Mouse (Mus musculus): ENCODE data around the gene Man1c1. TPM values are rescaled to one million over a fixed set of nuclear protein-coding genes. Genes with fewer than 3 reads are reported as not detected.

The Man1c1 gene
- total and polyA plus RNA-seq, 3 experiments, result 0.04 to 0.44 (median 0.20) TPM

- no peak for DNase-seq (ENCODE audit: extremely low read depth)
- in situ Hi-C loops (cut with MboI; ENCODE audit: low pct_ligation_motif_present, low pct_unique_long_range_greater_than_20kb, low sequenced_read_pairs), result no loop called here
- H3K27me3 ChIP-seq (replicated peaks), result no peaks in the 10 kb centered on the region
- no peaks in the 10 kb centered on the region for H3K9me3 ChIP-seq (replicated peaks; ENCODE audit: low read length)
- H3K9ac ChIP-seq (ENCODE audit: insufficient read depth, low read depth), result no peak overlapping the region
- dilution Hi-C loops (cut with MboI; ENCODE audit: extremely low pct_ligation_motif_present, extremely low pct_unique_long_range_greater_than_20kb, low sequenced_read_pairs), result no loop called here
- H3K4me2 ChIP-seq (ENCODE audit: insufficient read depth, low read depth, poor library complexity, severe bottlenecking), result no peak overlapping the region
- TF ChIP-seq USF1 (IDR thresholded peaks at IDR 0.05; ENCODE audit: low read depth, low read length), result no peak
- no peak overlapping the region for H3K4me3 ChIP-seq (replicated peaks in 1 of 3; ENCODE audit: low read depth in 2 of 3, low read length in 2 of 3, poor library complexity in 1 of 3)
- H3K36me3 ChIP-seq (replicated peaks in 1 of 2; ENCODE audit: control insufficient read depth in 1 of 2, insufficient read depth in 1 of 2, low read length in 1 of 2), result no peaks in the 10 kb centered on the region
- H3K4me1 ChIP-seq (ENCODE audit: control insufficient read depth in 1 of 2, insufficient read depth in 2 of 2), result peaks cover 10 to 62% of the 10 kb centered on the region in 2 experiments
- no peaks in the 10 kb centered on the region for H3K79me2 ChIP-seq (replicated peaks; ENCODE audit: control insufficient read depth, extremely low read depth, insufficient read depth, poor library complexity, severe bottlenecking)
- H3K27ac ChIP-seq (ENCODE audit: insufficient read depth, low read depth), result no peak overlapping the region
Measured at GRCm38 (mm10) chr4:134588951-134589350, 115.1 kb downstream of the Man1c1 start.

GRCm38 (mm10) chr4:134588287-134588686 is 115.8 kb downstream of the Man1c1 start:
- no peaks in the 10 kb centered on the region for H3K27me3 ChIP-seq (replicated peaks)
- no peak overlapping the region for H3K4me2 ChIP-seq (ENCODE audit: insufficient read depth, low read depth, poor library complexity, severe bottlenecking)
- dilution Hi-C loops (cut with MboI; ENCODE audit: extremely low pct_ligation_motif_present, extremely low pct_unique_long_range_greater_than_20kb, low sequenced_read_pairs) (no loop called here), in situ Hi-C loops (cut with MboI; ENCODE audit: low pct_ligation_motif_present, low pct_unique_long_range_greater_than_20kb, low sequenced_read_pairs) (no loop called here)
- no peak overlapping the region for H3K27ac ChIP-seq (ENCODE audit: insufficient read depth, low read depth)
- TF ChIP-seq UBTF (IDR thresholded peaks at IDR 0.05; ENCODE audit: low read depth, low read length) (0 out of 2 replicates have a peak, but pooled peaks have one; percentile 30), IRF4 (IDR thresholded peaks at IDR 0.05; ENCODE audit: low read depth, low read length) (0 out of 2 replicates have a peak, but pooled peaks have one; percentile 4), TCF12 (IDR thresholded peaks at IDR 0.05; ENCODE audit: low read depth, low read length) (0 out of 2 replicates have a peak, but pooled peaks have one; percentile 23), CTCF (conservative IDR thresholded peaks at IDR 0.05 in 1 of 2, IDR thresholded peaks at IDR 0.05 in 1 of 2; ENCODE audit: low read depth in 2 of 2, low read length in 2 of 2) (no peak), MXI1 (IDR thresholded peaks at IDR 0.05; ENCODE audit: low read depth, low read length) (peak; percentile 13; the same call in 1 of the 2 replicates), MAX (IDR thresholded peaks at IDR 0.05; ENCODE audit: low read length) (peak; percentile 65)
- no peak overlapping the region for H3K4me3 ChIP-seq (replicated peaks in 1 of 3; ENCODE audit: low read depth in 2 of 3, low read length in 2 of 3, poor library complexity in 1 of 3)
- H3K4me1 ChIP-seq (ENCODE audit: control insufficient read depth in 1 of 2, insufficient read depth in 2 of 2), result peaks cover 10 to 68% of the 10 kb centered on the region in 2 experiments
- H3K79me2 ChIP-seq (replicated peaks; ENCODE audit: control insufficient read depth, extremely low read depth, insufficient read depth, poor library complexity, severe bottlenecking), result no peaks in the 10 kb centered on the region
- H3K36me3 ChIP-seq (replicated peaks in 1 of 2; ENCODE audit: control insufficient read depth in 1 of 2, insufficient read depth in 1 of 2, low read length in 1 of 2), result no peaks in the 10 kb centered on the region
- no peak overlapping the region for H3K9ac ChIP-seq (ENCODE audit: insufficient read depth, low read depth)
- peak; percentile 80 for DNase-seq (ENCODE audit: extremely low read depth)
- H3K9me3 ChIP-seq (replicated peaks; ENCODE audit: low read length), result no peaks in the 10 kb centered on the region

GRCm38 (mm10) chr4:134587636-134588197 is 116.4 kb downstream of the Man1c1 start:
- in situ Hi-C loops (cut with MboI; ENCODE audit: low pct_ligation_motif_present, low pct_unique_long_range_greater_than_20kb, low sequenced_read_pairs), result no loop called here

More at GRCm38 (mm10) chr4:134587636-134588197, 116.4 kb downstream of the Man1c1 start:
- DNase-seq (ENCODE audit: extremely low read depth), result no peak
- Histone ChIP-seq H3K4me1 (ENCODE audit: control insufficient read depth in 1 of 2, insufficient read depth in 2 of 2) (peaks cover 10 to 67% of the 10 kb centered on the region in 2 experiments), H3K4me3 (replicated peaks in 1 of 3; ENCODE audit: low read depth in 2 of 3, low read length in 2 of 3, poor library complexity in 1 of 3) (no peak overlapping the region), H3K4me2 (ENCODE audit: insufficient read depth, low read depth, poor library complexity, severe bottlenecking) (no peak overlapping the region), H3K27me3 (replicated peaks) (no peaks in the 10 kb centered on the region), H3K9me3 (replicated peaks; ENCODE audit: low read length) (no peaks in the 10 kb centered on the region), H3K79me2 (replicated peaks; ENCODE audit: control insufficient read depth, extremely low read depth, insufficient read depth, poor library complexity, severe bottlenecking) (no peaks in the 10 kb centered on the region), H3K9ac (ENCODE audit: insufficient read depth, low read depth) (no peak overlapping the region), H3K36me3 (replicated peaks in 1 of 2; ENCODE audit: control insufficient read depth in 1 of 2, insufficient read depth in 1 of 2, low read length in 1 of 2) (no peaks in the 10 kb centered on the region), H3K27ac (ENCODE audit: insufficient read depth, low read depth) (no peak overlapping the region)
- dilution Hi-C loops (cut with MboI; ENCODE audit: extremely low pct_ligation_motif_present, extremely low pct_unique_long_range_greater_than_20kb, low sequenced_read_pairs), result no loop called here
- TF ChIP-seq MAFK (IDR thresholded peaks at IDR 0.05; ENCODE audit: insufficient replicate concordance, low read length) (no peak), USF2 (conservative IDR thresholded peaks at IDR 0.05; ENCODE audit: low read depth, low read length) (peak; percentile 49), KAT2A (IDR thresholded peaks at IDR 0.05; ENCODE audit: insufficient replicate concordance, low read length) (no peak), ETS1 (conservative IDR thresholded peaks at IDR 0.05; ENCODE audit: low read depth, low read length) (no peak), MAX (IDR thresholded peaks at IDR 0.05; ENCODE audit: low read length) (peak; percentile 65; the same call in 1 of the 2 replicates), MYC (IDR thresholded peaks at IDR 0.05; ENCODE audit: low read depth, low read length) (no peak), TBP (conservative IDR thresholded peaks at IDR 0.05; ENCODE audit: low read depth, low read length) (no peak), IRF4 (IDR thresholded peaks at IDR 0.05; ENCODE audit: low read depth, low read length) (no peak), GABPA (IDR thresholded peaks at IDR 0.05; ENCODE audit: insufficient replicate concordance, low read depth, low read length) (no peak), MXI1 (IDR thresholded peaks at IDR 0.05; ENCODE audit: low read depth, low read length) (0 out of 2 replicates have a peak, but pooled peaks have one; percentile 37), RAD21 (IDR thresholded peaks at IDR 0.05; ENCODE audit: low read depth, low read length) (no peak), SMC3 (IDR thresholded peaks at IDR 0.05; ENCODE audit: low read depth, low read length) (no peak), HCFC1 (IDR thresholded peaks at IDR 0.05; ENCODE audit: low read depth, low read length) (no peak), RCOR1 (conservative IDR thresholded peaks at IDR 0.05; ENCODE audit: low read depth, low read length) (no peak), CHD2 (IDR thresholded peaks at IDR 0.05; ENCODE audit: low read length) (no peak; the same call in 1 of the 2 replicates), TCF12 (IDR thresholded peaks at IDR 0.05; ENCODE audit: low read depth, low read length) (no peak), USF1 (IDR thresholded peaks at IDR 0.05; ENCODE audit: low read depth, low read length) (peak; percentile 69), PAX5 (IDR thresholded peaks at IDR 0.05; ENCODE audit: low read length) (no peak), ZC3H11A (IDR thresholded peaks at IDR 0.05; ENCODE audit: low read depth, low read length) (no peak)
